Mouse (Mus musculus): ENCODE measurements at regions not wholly inside any gene's neighbourhood (a gene's known extent, or its start where the extent isn't known, plus 50 kb on each side); places are given as distances from the start of the nearest gene placed in this dataset.

- TF ChIP-seq POLR2A (IDR thresholded peaks at IDR 0.05; ENCODE audit: extremely low read depth, insufficient read depth, low read length), result no peak
- TF ChIP-seq CTCF (IDR thresholded peaks at IDR 0.05; ENCODE audit: low read depth, low read length), result no peak
Measured at GRCm38 (mm10) chr1:34930571-34930970, 80.8 kb downstream of the Plekhb2 start.
